Mouse (Mus musculus) hindbrain, embryonic 15.5 days (tissue): ENCODE measurements around the gene Foxa2. TPM values are rescaled to one million over a fixed set of nuclear protein-coding genes. Genes with fewer than 3 reads are reported as not detected.

Source experiments
- ATAC-seq: fragments of 200-750 bp; cut with Nextera tagmentation; 2 replicates; pipeline ENCODE4 v1.8.0; 2017; ENCODE audit warnings: low read depth, moderate number of reproducible peaks, moderate TSS enrichment; ENCODE audit not compliant: low FRiP score
- H3K27ac ChIP-seq: fragments of 300-500 bp; sonication (generic); replicated peaks from 2 replicates; pipeline ENCODE4 v1.5.1; 2015; ENCODE audit warnings: mild to moderate bottlenecking, inconsistent platforms
- H3K27me3 ChIP-seq: fragments of 300-500 bp; sonication (generic); 2 replicates; pipeline ENCODE4 v1.6.1; 2015; ENCODE audit warnings: control low read depth, inconsistent platforms
- H3K36me3 ChIP-seq: fragments of 300-500 bp; sonication (generic); 2 replicates; pipeline ENCODE4 v1.6.1; 2015; ENCODE audit warnings: control low read depth, inconsistent platforms
- H3K4me1 ChIP-seq: fragments of 300-500 bp; sonication (generic); replicated peaks from 2 replicates; pipeline ENCODE4 v1.6.1; 2015; ENCODE audit warnings: control low read depth, inconsistent platforms
- H3K4me2 ChIP-seq: fragments of 300-500 bp; sonication (generic); 2 replicates; pipeline ENCODE4 v1.6.1; 2015; ENCODE audit warnings: moderate library complexity, mild to moderate bottlenecking, inconsistent platforms
- H3K4me3 ChIP-seq: fragments of 300-500 bp; sonication (generic); 2 replicates; pipeline ENCODE4 v1.5.1; 2015; ENCODE audit warnings: mild to moderate bottlenecking, inconsistent platforms
- H3K9ac ChIP-seq: fragments of 300-500 bp; sonication (generic); 2 replicates; pipeline ENCODE4 v1.6.1; 2015; ENCODE audit warnings: inconsistent platforms
- H3K9me3 ChIP-seq: fragments of 300-500 bp; sonication (generic); 2 replicates; pipeline ENCODE4 v1.6.1; 2016; ENCODE audit warnings: control low read depth, inconsistent platforms
- WGBS: fragments of 180-500 bp; shearing (Covaris S2); methylation state at CpG from one replicate; pipeline ENCODE4 v1.1.7; 2015; 5-methylcytosine and 5-hydroxymethylcytosine counted together
- polyA plus RNA-seq: library from polyadenylated mRNA; unstranded; fragments of >200 nt; fragmentation: Nextera tagmentation; extraction: Ambion mirVana; gene quantifications from 2 replicates; pipeline ENCODE4 v1.2.1, GENCODE M21; 2015

Foxa2 gene
- polyA plus RNA-seq, 1 experiment from 2014 or later = 1.3 TPM

DNA sequence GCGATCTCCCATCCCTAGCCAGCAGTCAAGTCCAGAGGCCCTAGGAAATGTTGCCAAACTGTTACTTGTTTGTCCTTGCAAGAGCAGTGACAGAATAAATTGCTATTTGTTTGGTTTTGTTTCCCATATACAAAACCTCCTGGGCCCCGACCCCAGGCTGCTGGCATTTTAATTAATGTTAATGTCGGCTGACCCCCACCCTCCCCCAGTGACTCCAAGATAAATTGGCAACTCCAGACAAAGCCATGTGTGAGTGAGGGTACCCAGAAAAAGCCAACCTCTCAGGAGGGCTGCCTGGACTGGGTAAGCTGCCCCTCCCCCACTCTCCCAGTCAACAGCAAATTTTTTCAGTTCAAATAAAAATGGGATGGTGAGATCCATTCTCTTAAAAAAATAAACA lies 26.6 kb downstream of the Foxa2 start:
- Histone ChIP-seq H3K27me3 (peaks cover 87% of the 10 kb centered on the region), H3K9ac (no peak overlapping the region), H3K4me1 (no peaks in the 10 kb centered on the region), H3K36me3 (no peaks in the 10 kb centered on the region), H3K4me2 (no peak overlapping the region), H3K27ac (no peak overlapping the region), H3K9me3 (no peaks in the 10 kb centered on the region), H3K4me3 (no peak overlapping the region)
- ATAC-seq = no peak
- WGBS = 11% methylated on average over 3 of the region's 3 CpGs

DNA sequence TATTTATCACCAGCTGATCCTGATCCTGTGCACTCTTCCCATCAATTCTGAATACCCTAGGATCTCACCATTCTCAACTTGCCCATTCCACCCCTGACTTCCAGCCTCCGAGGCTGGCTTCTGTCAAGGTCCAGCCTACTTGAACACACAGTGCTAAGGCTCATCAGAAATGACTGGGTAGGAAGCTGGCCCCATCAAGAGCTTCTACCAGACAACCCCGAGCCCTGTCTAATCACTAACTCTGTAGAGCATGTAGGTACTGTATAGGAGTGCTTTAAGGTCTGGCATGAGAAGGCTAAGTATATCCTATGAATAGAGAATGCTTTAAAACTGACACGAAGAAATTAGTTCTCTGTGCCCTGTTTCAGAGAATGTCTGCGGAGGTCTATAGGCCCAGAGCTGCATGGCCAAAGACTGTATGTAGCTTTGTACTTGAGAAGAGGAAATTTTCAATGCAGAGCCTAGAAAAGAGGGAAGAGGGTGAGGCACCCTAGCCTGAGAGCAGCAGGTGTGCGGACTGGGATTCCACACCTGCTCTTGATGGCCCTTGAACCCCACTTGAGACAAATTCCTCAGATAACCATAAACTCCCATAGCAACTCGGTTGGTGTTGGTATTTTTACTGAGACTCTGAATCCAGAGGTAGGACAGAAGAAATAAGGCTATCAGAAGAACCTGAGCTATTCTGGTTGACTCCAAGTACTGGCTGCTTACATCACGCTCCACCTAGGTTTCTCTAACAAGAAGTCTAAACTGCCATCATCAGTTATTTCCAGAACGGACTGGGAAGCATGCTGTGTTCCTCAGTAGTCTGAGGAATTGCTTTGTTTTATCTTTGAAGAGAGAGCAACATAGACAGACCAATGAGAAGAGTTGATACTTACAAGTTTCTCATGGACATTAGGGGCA lies 28.7 kb downstream of the Foxa2 start:
- WGBS = 89% methylated on average over 8 of the region's 8 CpGs
- H3K27me3 ChIP-seq = peaks cover 67% of the 10 kb centered on the region
- H3K9ac ChIP-seq = no peak overlapping the region
- no peak overlapping the region for H3K4me2 ChIP-seq
- no peaks in the 10 kb centered on the region for H3K9me3 ChIP-seq
- no peaks in the 10 kb centered on the region for H3K4me1 ChIP-seq
- H3K4me3 ChIP-seq = no peak overlapping the region
- H3K36me3 ChIP-seq = no peaks in the 10 kb centered on the region
- H3K27ac ChIP-seq = no peak overlapping the region
- no peak for ATAC-seq

DNA sequence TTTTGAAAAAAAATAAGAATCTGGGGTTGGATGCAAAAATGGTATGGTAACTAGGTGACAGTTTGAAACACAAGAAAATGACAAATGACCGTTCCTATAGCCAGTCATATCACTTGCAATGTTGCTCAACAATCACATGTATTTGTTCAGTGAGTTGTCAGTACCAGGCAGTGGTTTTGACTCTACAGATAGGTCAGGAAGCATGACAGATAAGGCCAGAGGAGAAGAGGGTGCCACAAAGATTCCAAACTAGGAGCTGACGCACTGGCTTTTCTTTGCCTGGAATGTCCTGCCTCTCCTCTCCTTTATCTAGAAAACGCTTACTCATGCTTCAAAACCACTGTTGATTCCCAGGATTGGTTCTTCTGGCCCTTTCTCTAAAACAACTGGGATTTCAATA lies 33.4 kb downstream of the Foxa2 start:
- Histone ChIP-seq H3K4me2 (no peak overlapping the region), H3K9ac (no peak overlapping the region), H3K9me3 (no peaks in the 10 kb centered on the region), H3K27me3 (peaks cover 24% of the 10 kb centered on the region), H3K36me3 (no peaks in the 10 kb centered on the region), H3K27ac (no peak overlapping the region), H3K4me1 (no peaks in the 10 kb centered on the region), H3K4me3 (no peak overlapping the region)
- no peak for ATAC-seq
- WGBS = 77% methylated on average over 3 of the region's 3 CpGs

GRCm38 (mm10) chr2:148009049-148009448 lies 37.7 kb downstream of the Foxa2 start:
- 97% methylated on average over 4 of the region's 4 CpGs for WGBS
- H3K36me3 ChIP-seq = no peaks in the 10 kb centered on the region

DNA sequence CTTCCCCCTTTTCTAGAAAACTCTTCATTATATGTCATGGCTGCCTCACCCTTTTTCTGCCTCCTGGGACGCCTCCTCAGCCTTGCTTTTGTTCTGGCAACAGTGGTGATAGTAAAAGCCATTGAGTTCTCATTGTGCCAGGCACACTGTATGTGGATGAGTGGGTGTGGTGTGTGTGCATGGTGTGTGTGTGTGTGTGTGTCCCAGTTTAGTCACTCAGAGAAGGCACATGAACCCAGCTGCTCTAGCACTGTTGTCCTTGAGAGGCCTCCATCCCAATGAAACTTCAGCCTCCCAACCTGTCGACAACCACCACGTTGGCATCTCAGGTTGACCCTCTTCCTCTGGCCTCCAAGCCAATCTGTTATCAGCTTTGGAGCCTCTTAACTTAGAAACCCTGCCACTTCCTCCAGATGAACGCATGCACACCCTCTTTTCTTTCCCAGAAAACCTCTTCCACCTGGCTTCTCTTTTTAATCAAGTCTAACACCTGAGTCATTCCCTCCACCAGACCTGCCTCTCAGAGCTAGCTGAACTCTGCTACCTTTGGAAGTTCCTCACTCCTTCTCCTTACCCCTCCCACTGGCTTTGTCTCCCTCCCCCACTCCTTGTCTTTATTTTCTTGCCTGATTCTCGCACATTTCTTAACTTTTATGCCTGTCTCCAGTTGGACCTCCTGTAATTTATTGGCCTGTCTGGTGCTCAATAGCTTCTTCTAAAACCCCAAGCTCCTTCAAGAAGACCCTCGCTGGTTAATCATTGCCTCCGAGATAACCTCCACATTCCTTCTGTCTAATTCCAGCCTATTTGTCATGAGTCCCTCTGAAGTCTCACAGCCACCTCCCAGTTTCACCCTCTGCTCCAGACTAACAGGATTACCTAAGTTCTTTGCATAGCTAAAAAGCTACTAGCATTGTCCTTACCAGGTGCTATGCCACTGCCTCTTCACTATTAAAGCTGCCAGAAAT lies 41.9 kb downstream of the Foxa2 start:
- Histone ChIP-seq H3K36me3 (no peaks in the 10 kb centered on the region), H3K4me2 (no peak overlapping the region), H3K9ac (no peak overlapping the region), H3K27me3 (no peaks in the 10 kb centered on the region), H3K4me3 (no peak overlapping the region), H3K27ac (no peak overlapping the region), H3K4me1 (no peaks in the 10 kb centered on the region), H3K9me3 (no peaks in the 10 kb centered on the region)
- WGBS = 66% methylated on average over 7 of the region's 7 CpGs
- ATAC-seq = no peak

More at GRCm38 (mm10) chr2:148009049-148009448, 37.7 kb downstream of the Foxa2 start:
- no peaks in the 10 kb centered on the region for H3K27me3 ChIP-seq
- no peaks in the 10 kb centered on the region for H3K4me1 ChIP-seq
- no peak overlapping the region for H3K4me3 ChIP-seq
- no peak for ATAC-seq
- H3K9me3 ChIP-seq = no peaks in the 10 kb centered on the region
- no peak overlapping the region for H3K27ac ChIP-seq
- H3K9ac ChIP-seq = no peak overlapping the region
- H3K4me2 ChIP-seq = no peak overlapping the region

- Histone ChIP-seq H3K4me3 (no peak overlapping the region), H3K9me3 (no peaks in the 10 kb centered on the region), H3K4me2 (no peak overlapping the region), H3K27me3 (no peaks in the 10 kb centered on the region), H3K36me3 (no peaks in the 10 kb centered on the region), H3K4me1 (no peaks in the 10 kb centered on the region), H3K27ac (no peak overlapping the region), H3K9ac (no peak overlapping the region)
- WGBS = 93% methylated on average over 3 of the region's 3 CpGs
- no peak for ATAC-seq
Observed at GRCm38 (mm10) chr2:148003511-148003910, 43.3 kb downstream of the Foxa2 start.

- Histone ChIP-seq H3K4me3 (no peak overlapping the region), H3K9ac (no peak overlapping the region), H3K36me3 (no peaks in the 10 kb centered on the region), H3K27ac (no peak overlapping the region), H3K9me3 (no peaks in the 10 kb centered on the region), H3K4me1 (no peaks in the 10 kb centered on the region), H3K27me3 (no peaks in the 10 kb centered on the region), H3K4me2 (no peak overlapping the region)
- no peak for ATAC-seq
- 80% methylated on average over 10 of the region's 10 CpGs for WGBS
Observed at GRCm38 (mm10) chr2:147998206-147998966, 48.4 kb downstream of the Foxa2 start.

DNA sequence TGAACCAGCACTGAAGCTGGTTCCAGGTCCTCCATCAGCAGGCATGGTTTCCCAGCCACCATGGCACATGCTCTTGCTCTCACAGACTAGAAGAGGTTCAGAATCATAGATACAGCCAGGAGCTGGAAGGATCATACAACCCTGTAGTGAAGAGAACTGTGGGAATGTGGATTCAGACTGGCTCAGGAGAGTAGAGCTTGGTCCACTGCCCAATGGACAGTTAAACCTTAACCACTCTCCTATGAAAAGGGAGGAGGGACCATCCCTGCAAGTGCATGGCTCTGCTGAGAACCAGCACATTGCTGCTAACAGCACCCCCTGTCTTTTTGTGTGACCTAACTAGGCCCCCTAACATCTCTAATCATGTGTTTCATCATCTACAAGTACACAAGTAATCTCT lies 50.0 kb downstream of the Foxa2 start:
- Histone ChIP-seq H3K27me3 (no peaks in the 10 kb centered on the region), H3K4me2 (no peak overlapping the region), H3K36me3 (no peaks in the 10 kb centered on the region), H3K4me3 (no peak overlapping the region), H3K9ac (no peak overlapping the region), H3K9me3 (no peaks in the 10 kb centered on the region), H3K4me1 (no peaks in the 10 kb centered on the region), H3K27ac (no peak overlapping the region)
- ATAC-seq = no peak

- Histone ChIP-seq H3K4me1 (no peaks in the 10 kb centered on the region), H3K9me3 (no peaks in the 10 kb centered on the region), H3K4me2 (no peak overlapping the region), H3K27ac (no peak overlapping the region), H3K27me3 (no peaks in the 10 kb centered on the region), H3K4me3 (no peak overlapping the region), H3K9ac (no peak overlapping the region), H3K36me3 (no peaks in the 10 kb centered on the region)
- 81% methylated on average over 4 of the region's 4 CpGs for WGBS
- ATAC-seq = no peak
Observed at GRCm38 (mm10) chr2:147993821-147994220, 52.9 kb downstream of the Foxa2 start.

DNA sequence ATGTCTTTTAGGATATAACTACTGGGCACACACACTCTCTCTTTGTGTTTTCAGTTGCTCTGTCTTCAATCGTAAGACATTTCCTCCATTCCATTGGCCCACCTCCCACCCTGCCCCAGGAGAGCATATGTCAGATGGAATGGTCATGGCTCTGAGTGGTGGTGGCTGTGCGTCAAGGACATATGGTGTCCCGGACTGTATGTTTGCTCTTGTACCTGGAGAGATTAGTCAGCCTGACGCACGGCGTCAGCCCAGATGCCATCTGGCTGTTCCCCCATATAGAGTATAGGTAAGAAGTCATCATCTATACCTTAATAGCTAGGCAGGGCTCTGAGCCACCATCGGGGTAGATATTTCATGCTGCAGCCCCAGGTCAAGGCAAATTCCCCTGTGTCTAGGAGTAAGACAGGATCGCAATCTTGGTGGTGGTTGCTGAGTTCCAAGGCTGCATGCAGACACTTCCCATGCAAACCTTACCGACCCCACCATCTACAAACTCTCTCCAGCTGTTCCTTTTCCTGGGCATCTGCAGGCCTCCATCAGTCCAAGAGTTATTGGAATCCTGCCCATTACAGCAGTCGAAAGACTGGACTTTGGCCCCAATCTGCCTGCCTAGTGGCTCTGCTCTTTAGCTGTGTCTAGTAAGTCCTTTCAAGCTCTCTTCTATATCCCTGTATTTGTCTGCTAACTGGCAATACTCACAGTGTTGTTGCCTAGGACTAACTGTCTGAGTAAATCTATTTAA lies 53.7 kb downstream of the Foxa2 start:
- H3K27me3 ChIP-seq = no peaks in the 10 kb centered on the region
- no peaks in the 10 kb centered on the region for H3K9me3 ChIP-seq
- no peaks in the 10 kb centered on the region for H3K4me1 ChIP-seq
- no peaks in the 10 kb centered on the region for H3K36me3 ChIP-seq
- no peak overlapping the region for H3K27ac ChIP-seq
- H3K4me2 ChIP-seq = no peak overlapping the region
- H3K9ac ChIP-seq = no peak overlapping the region
- no peak for ATAC-seq
- H3K4me3 ChIP-seq = no peak overlapping the region
- 87% methylated on average over 10 of the region's 10 CpGs for WGBS
